Mouse (Mus musculus) thymus, postnatal 0 days (tissue): ENCODE data around the gene Pomgnt2. TPM values are rescaled to one million over a fixed set of nuclear protein-coding genes. Genes with fewer than 3 reads are reported as not detected.
"Not testable (repeated sequence)": the region's sequence is repeated elsewhere in the genome, so short reads cannot be mapped to it uniquely, and the experiment has no call there.

Experiments used
- DNase-seq: peaks from one replicate; pipeline ENCODE4 v3.0.0-alpha.2; 2015; ENCODE audit warnings: low spot score
- polyA plus RNA-seq: library from polyadenylated mRNA; unstranded; fragments of >200 nt; fragmentation: Nextera tagmentation; extraction: Ambion mirVana; gene quantifications from 2 replicates; pipeline ENCODE4 v1.2.1, GENCODE M21; 2015

Pomgnt2 gene
- polyA plus RNA-seq: 5.8 and 6.2 TPM in 2 replicates

- no peak for DNase-seq
These were observed at the start of gene Pomgnt2 for GRCm38 (mm10) chr9:121997010-121997409. TSS of gene Pomgnt2 (minus strand) at chr9:121997110.

- no peak for DNase-seq
These were observed 42.9 kb upstream of the Pomgnt2 start for GRCm38 (mm10) chr9:122039848-122040247.

GRCm38 (mm10) chr9:122038631-122039030 is 41.7 kb upstream of the Pomgnt2 start:
- DNase-seq: no peak

GRCm38 (mm10) chr9:122036496-122037054 is 39.7 kb upstream of the Pomgnt2 start:
- no peak for DNase-seq

GRCm38 (mm10) chr9:122035807-122036206 is 38.9 kb upstream of the Pomgnt2 start:
- no peak for DNase-seq

GRCm38 (mm10) chr9:122034949-122035348 is 38.0 kb upstream of the Pomgnt2 start:
- DNase-seq: no peak

GRCm38 (mm10) chr9:122032071-122032470 is 35.2 kb upstream of the Pomgnt2 start:
- no peak for DNase-seq

GRCm38 (mm10) chr9:122030706-122031105 is 33.8 kb upstream of the Pomgnt2 start:
- no peak for DNase-seq

- no peak for DNase-seq
These were observed 32.9 kb upstream of the Pomgnt2 start for GRCm38 (mm10) chr9:122029765-122030164.

GRCm38 (mm10) chr9:122027914-122028745 is 31.2 kb upstream of the Pomgnt2 start:
- no peak for DNase-seq

GRCm38 (mm10) chr9:122027081-122027913 is 30.4 kb upstream of the Pomgnt2 start:
- no peak for DNase-seq

- DNase-seq: no peak
These were observed 29.1 kb upstream of the Pomgnt2 start for GRCm38 (mm10) chr9:122025855-122026590.

- no peak for DNase-seq
These were observed 27.5 kb upstream of the Pomgnt2 start for GRCm38 (mm10) chr9:122024419-122024818.

GRCm38 (mm10) chr9:122023873-122024272 is 27.0 kb upstream of the Pomgnt2 start:
- no peak for DNase-seq

GRCm38 (mm10) chr9:122022776-122023175 is 25.9 kb upstream of the Pomgnt2 start:
- DNase-seq: no peak

- DNase-seq: no peak
These were observed 24.7 kb upstream of the Pomgnt2 start for GRCm38 (mm10) chr9:122021581-122021980.

GRCm38 (mm10) chr9:122021171-122021570 is 24.3 kb upstream of the Pomgnt2 start:
- DNase-seq: not testable (repeated sequence)

- no peak for DNase-seq
These were observed 23.4 kb upstream of the Pomgnt2 start for GRCm38 (mm10) chr9:122020321-122020720.

- peak; percentile 26 for DNase-seq
These were observed 22.0 kb upstream of the Pomgnt2 start for GRCm38 (mm10) chr9:122018782-122019395.

- no peak for DNase-seq
These were observed 21.2 kb upstream of the Pomgnt2 start for GRCm38 (mm10) chr9:122018079-122018478.

- peak; percentile 85 for DNase-seq
These were observed 17.3 kb upstream of the Pomgnt2 start for GRCm38 (mm10) chr9:122014241-122014667.
